Mouse (Mus musculus) small intestine, adult 2 months (tissue): ENCODE data around the gene Sv2c. TPM values are rescaled to one million over a fixed set of nuclear protein-coding genes. Genes with fewer than 3 reads are reported as not detected.

ENCODE experiments used
- H3K27ac ChIP-seq: fragments of 200-500 bp; 2 replicates; pipeline ENCODE4 v1.5.1; 2012; ENCODE audit warnings: low read depth, low read length, control low read depth, inconsistent platforms; ENCODE audit not compliant: insufficient read depth
- H3K27me3 ChIP-seq: fragments of 200-500 bp; 2 replicates; pipeline ENCODE4 v1.6.1; 2012; ENCODE audit warnings: mild to moderate bottlenecking, moderate library complexity, low read length, inconsistent platforms; ENCODE audit not compliant: control insufficient read depth, insufficient read depth
- H3K36me3 ChIP-seq: fragments of 200-500 bp; 2 replicates; pipeline ENCODE4 v1.6.1; 2012; ENCODE audit warnings: mild to moderate bottlenecking, low read length, control low read depth, inconsistent platforms; ENCODE audit not compliant: control insufficient read depth, insufficient read depth
- H3K4me1 ChIP-seq: fragments of 200-500 bp; 2 replicates; pipeline ENCODE4 v1.6.1; 2012; ENCODE audit warnings: low read length, inconsistent platforms, mixed read lengths; ENCODE audit not compliant: control insufficient read depth, insufficient read depth, insufficient read length
- H3K4me3 ChIP-seq: fragments of 200-500 bp; 2 replicates; pipeline ENCODE4 v1.5.1; 2012; ENCODE audit warnings: low read depth, mild to moderate bottlenecking, control low read depth, inconsistent platforms, low read length, moderate library complexity
- CTCF ChIP-seq: fragments of 200-500 bp; IDR thresholded peaks from 2 replicates; pipeline ENCODE4 v1.5.1; 2012; ENCODE audit warnings: low read depth, mild to moderate bottlenecking, control low read depth, inconsistent platforms, low read length, moderate library complexity, mixed read lengths; ENCODE audit not compliant: insufficient replicate concordance, insufficient read length; ENCODE audit errors: extremely low read depth
- POLR2A ChIP-seq: fragments of 200-500 bp; IDR thresholded peaks from 2 replicates; pipeline ENCODE4 v1.6.1; 2012; ENCODE audit warnings: low read depth, mild to moderate bottlenecking, control low read depth, inconsistent platforms, low read length, moderate library complexity
- WGBS: fragments of 180-500 bp; shearing (Covaris S2); methylation state at CpG from one replicate; pipeline ENCODE4 v1.1.7; 2018; 5-methylcytosine and 5-hydroxymethylcytosine counted together
- polyA plus RNA-seq: library from polyadenylated mRNA; depleted of rRNA; stranded (reverse); fragments of >200 nt; gene quantifications from 2 replicates; pipeline ENCODE4 v1.2.3, GENCODE M21; 2012

The Sv2c gene
- polyA plus RNA-seq, 1 experiment, result 0.25 TPM

DNA sequence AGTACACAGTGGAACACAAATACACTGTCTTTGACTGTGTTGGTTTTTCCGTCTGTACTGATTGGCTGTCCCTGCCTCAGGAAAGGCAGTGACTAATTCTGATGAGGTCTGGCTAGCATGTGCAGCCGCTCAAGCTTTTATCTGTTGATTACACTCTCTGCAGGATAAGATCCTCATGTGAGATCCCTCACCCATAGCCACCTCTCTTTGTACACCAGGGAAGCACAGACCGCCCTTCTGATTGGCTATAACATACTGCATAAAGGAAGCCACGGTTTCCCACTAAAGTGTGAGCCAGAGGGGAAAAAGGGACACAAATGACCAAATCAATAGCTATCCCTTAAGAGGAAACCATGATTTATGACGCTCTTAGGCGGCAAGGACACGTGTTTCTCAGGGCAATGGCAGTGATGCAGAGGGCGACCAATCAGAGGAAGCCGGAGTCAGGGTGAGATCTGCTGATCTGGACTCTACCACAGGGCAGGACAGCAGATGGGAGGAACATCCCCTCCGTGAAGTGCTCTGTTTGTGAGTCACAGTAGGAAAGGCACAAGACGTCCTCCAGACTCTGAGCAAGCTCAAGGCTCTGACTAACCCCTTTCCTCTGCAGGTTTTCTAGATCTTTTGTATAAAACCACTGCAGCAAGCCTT lies 121.4 kb downstream of the Sv2c start:
- Histone ChIP-seq H3K4me1 (no peaks in the 10 kb centered on the region), H3K27me3 (no peaks in the 10 kb centered on the region), H3K36me3 (no peaks in the 10 kb centered on the region), H3K4me3 (no peak overlapping the region), H3K27ac (no peak overlapping the region)
- 11% methylated on average over 11 of the region's 11 CpGs for WGBS
- no peak for TF ChIP-seq CTCF
- no peak for TF ChIP-seq POLR2A

GRCm38 (mm10) chr13:96008975-96009374 lies 123.4 kb downstream of the Sv2c start:
- Histone ChIP-seq H3K27ac (no peak overlapping the region), H3K4me1 (no peaks in the 10 kb centered on the region), H3K4me3 (no peak overlapping the region), H3K27me3 (no peaks in the 10 kb centered on the region), H3K36me3 (no peaks in the 10 kb centered on the region)
- no peak for TF ChIP-seq POLR2A
- no peak for TF ChIP-seq CTCF
- WGBS, result 70% methylated on average over 9 of the region's 9 CpGs

- Histone ChIP-seq H3K36me3 (no peaks in the 10 kb centered on the region), H3K27ac (no peak overlapping the region), H3K4me1 (no peaks in the 10 kb centered on the region), H3K4me3 (no peak overlapping the region), H3K27me3 (no peaks in the 10 kb centered on the region)
- TF ChIP-seq POLR2A (no peak), CTCF (no peak)
- WGBS, result 71% methylated on average over 3 of the region's 3 CpGs
Observed at GRCm38 (mm10) chr13:96008154-96008553, 124.2 kb downstream of the Sv2c start.

DNA sequence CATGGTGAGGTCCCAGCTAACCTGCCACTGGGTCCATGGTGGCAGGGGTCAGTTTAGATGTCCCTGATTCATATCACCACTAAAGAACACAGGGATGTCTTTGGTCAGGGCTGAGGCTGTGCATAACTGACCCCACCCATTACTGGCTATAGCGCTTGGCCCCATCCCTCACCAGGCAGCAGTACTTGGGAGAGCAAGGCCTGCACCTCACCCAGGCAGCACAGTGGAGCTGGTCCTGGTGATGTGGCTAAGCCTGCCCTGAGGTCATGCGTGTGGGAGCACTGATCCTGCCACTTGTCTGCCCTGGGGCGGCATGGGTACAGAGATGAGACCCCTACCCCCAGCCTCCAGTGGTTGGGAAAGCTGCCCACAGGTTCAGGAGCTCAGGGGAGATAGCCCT lies 128.8 kb downstream of the Sv2c start:
- Histone ChIP-seq H3K4me3 (no peak overlapping the region), H3K4me1 (no peaks in the 10 kb centered on the region), H3K27ac (no peak overlapping the region), H3K27me3 (no peaks in the 10 kb centered on the region), H3K36me3 (no peaks in the 10 kb centered on the region)
- 89% methylated on average over 3 of the region's 3 CpGs for WGBS
- TF ChIP-seq POLR2A (no peak), CTCF (no peak)

- TF ChIP-seq CTCF (no peak), POLR2A (no peak)
- no peaks in the 10 kb centered on the region for H3K4me1 ChIP-seq
Observed at GRCm38 (mm10) chr13:96002475-96002874, 129.9 kb downstream of the Sv2c start.

DNA sequence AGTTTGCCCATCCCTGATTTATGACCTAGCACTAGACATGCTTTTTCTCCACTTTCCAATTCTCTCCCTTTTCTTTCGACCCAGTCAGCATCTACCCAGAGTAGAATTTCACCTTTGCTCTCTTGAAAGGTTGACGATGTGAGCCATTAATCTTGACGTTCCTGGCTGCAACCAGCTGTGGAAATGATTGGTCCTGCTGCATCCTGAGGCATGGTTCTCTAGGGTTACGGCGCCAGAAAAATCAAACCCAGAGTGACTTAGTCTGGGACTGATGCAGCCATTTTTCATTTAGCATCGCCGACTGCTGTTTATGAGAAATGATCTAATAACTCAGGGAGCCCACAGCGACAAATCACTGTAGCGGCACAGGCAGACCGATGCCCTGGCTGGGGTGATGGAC lies 133.0 kb downstream of the Sv2c start:
- 61% methylated on average over 10 of the region's 10 CpGs for WGBS
- no peak overlapping the region for H3K27ac ChIP-seq
- TF ChIP-seq CTCF, result no peak
- TF ChIP-seq POLR2A, result no peak
- no peaks in the 10 kb centered on the region for H3K4me1 ChIP-seq
- H3K4me3 ChIP-seq, result no peak overlapping the region
- H3K36me3 ChIP-seq, result no peaks in the 10 kb centered on the region
- no peaks in the 10 kb centered on the region for H3K27me3 ChIP-seq

More at GRCm38 (mm10) chr13:96002475-96002874, 129.9 kb downstream of the Sv2c start:
- Histone ChIP-seq H3K27ac (no peak overlapping the region), H3K4me3 (no peak overlapping the region), H3K36me3 (no peaks in the 10 kb centered on the region), H3K27me3 (no peaks in the 10 kb centered on the region)
- 40% methylated on average over 5 of the region's 5 CpGs for WGBS

GRCm38 (mm10) chr13:95997294-95997693 lies 135.1 kb downstream of the Sv2c start:
- Histone ChIP-seq H3K4me3 (no peak overlapping the region), H3K27ac (no peak overlapping the region), H3K4me1 (no peaks in the 10 kb centered on the region), H3K36me3 (no peaks in the 10 kb centered on the region), H3K27me3 (no peaks in the 10 kb centered on the region)
- 50% methylated on average over 2 of the region's 2 CpGs for WGBS
- TF ChIP-seq POLR2A (no peak), CTCF (no peak)
